Mouse (Mus musculus) erythroid progenitor cell, adult 5-6 weeks (primary cell): ENCODE measurements around the gene Cerkl. TPM values are rescaled to one million over a fixed set of nuclear protein-coding genes. Genes with fewer than 3 reads are reported as not detected.

Experiments
- ATAC-seq: replicated peaks from 2 replicates; pipeline ENCODE4 v1.8.0; 2016; ENCODE audit warnings: moderate number of reproducible peaks, mild to moderate bottlenecking, moderate TSS enrichment, inconsistent platforms; ENCODE audit not compliant: poor library complexity, low FRiP score, severe bottlenecking
- total RNA-seq, 2 experiments: library from RNA; stranded (forward) in 1 of 2; stranded (reverse) in 1 of 2; fragments of 150-400 nt in 1 of 2; fragments of 186-747, 209-891 nt in 1 of 2; gene quantifications; 2 replicates each; pipeline versions ENCODE4 v1.2.3 to v1.2.4; 2015 to 2017; ENCODE audit warnings: low replicate concordance in 2 of 2

Gene Cerkl
- total RNA-seq, 2 experiments from 2014 or later = 2.9 to 4.3 TPM

- no peak for ATAC-seq
These were observed 12.5 kb downstream of the Cerkl start for GRCm38 (mm10) chr2:79443861-79444620.

GRCm38 (mm10) chr2:79443401-79443800, 13.2 kb downstream of the Cerkl start:
- ATAC-seq = no peak

- no peak for ATAC-seq
These were observed 13.7 kb downstream of the Cerkl start for GRCm38 (mm10) chr2:79442906-79443305.

- ATAC-seq = no peak
These were observed 14.4 kb downstream of the Cerkl start for GRCm38 (mm10) chr2:79442227-79442626.

- no peak for ATAC-seq
These were observed 26.5 kb downstream of the Cerkl start for GRCm38 (mm10) chr2:79430061-79430460.

GRCm38 (mm10) chr2:79429650-79430049, 26.9 kb downstream of the Cerkl start:
- ATAC-seq = no peak

GRCm38 (mm10) chr2:79429108-79429507, 27.5 kb downstream of the Cerkl start:
- ATAC-seq = no peak

GRCm38 (mm10) chr2:79428569-79429104, 27.9 kb downstream of the Cerkl start:
- no peak for ATAC-seq

GRCm38 (mm10) chr2:79428022-79428421, 28.6 kb downstream of the Cerkl start:
- no peak for ATAC-seq

- ATAC-seq = no peak
These were observed 34.9 kb downstream of the Cerkl start for GRCm38 (mm10) chr2:79421696-79422095.

GRCm38 (mm10) chr2:79414505-79414904, 42.1 kb downstream of the Cerkl start:
- no peak for ATAC-seq

GRCm38 (mm10) chr2:79410903-79411255, 45.7 kb downstream of the Cerkl start:
- no peak for ATAC-seq

- ATAC-seq = no peak
These were observed 46.2 kb downstream of the Cerkl start for GRCm38 (mm10) chr2:79410247-79410902.

GRCm38 (mm10) chr2:79405661-79406405, 50.8 kb downstream of the Cerkl start:
- ATAC-seq = no peak

- no peak for ATAC-seq
These were observed 56.5 kb downstream of the Cerkl start for GRCm38 (mm10) chr2:79400045-79400444.

GRCm38 (mm10) chr2:79399234-79400000, 57.2 kb downstream of the Cerkl start:
- ATAC-seq = no peak

- ATAC-seq = no peak
These were observed 57.8 kb downstream of the Cerkl start for GRCm38 (mm10) chr2:79398831-79399230.

GRCm38 (mm10) chr2:79398343-79398742, 58.2 kb downstream of the Cerkl start:
- ATAC-seq = no peak; the same call in 1 of the 2 replicates

- ATAC-seq = no peak
These were observed 59.5 kb downstream of the Cerkl start for GRCm38 (mm10) chr2:79397107-79397506.
